Mouse (Mus musculus): ENCODE data around the gene Ube2u.
"Not testable (repeated sequence)": the region's sequence is repeated elsewhere in the genome, so short reads cannot be mapped to it uniquely, and the experiment has no call there.

Gene Ube2u

GRCm38 (mm10) chr4:100478592-100479321, at the start of gene Ube2u:
Gene Ube2u, plus strand, starts transcription at chr4:100478849.
- peak; percentile 10 for DNase-seq

DNA sequence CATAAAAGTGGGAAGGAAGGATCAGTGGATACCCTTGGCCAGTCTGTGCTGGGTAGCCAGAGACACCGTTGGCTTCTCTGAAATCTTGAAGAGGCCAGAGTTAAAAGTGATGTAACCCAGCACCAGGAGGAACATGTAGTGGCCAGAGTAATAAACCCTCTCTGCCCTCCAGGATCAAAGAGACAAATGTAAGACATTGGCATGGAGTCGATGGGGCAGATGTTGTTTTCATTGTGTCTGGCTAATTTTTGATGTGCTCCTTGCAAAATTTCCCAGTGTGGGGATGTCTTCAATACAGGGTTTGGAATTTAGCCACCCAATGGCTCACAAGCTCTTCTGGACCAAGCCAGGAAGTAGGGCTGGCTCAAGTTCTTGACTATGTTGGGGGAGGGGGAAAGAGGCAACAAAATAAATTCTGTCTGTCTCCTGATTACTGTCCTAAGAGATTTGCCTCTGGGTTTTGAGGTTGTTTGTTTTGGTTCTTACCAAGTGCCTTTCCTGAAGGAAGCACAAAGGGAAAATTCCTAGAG, 49.2 kb upstream of the Ube2u start:
- DNase-seq: no peak

DNA sequence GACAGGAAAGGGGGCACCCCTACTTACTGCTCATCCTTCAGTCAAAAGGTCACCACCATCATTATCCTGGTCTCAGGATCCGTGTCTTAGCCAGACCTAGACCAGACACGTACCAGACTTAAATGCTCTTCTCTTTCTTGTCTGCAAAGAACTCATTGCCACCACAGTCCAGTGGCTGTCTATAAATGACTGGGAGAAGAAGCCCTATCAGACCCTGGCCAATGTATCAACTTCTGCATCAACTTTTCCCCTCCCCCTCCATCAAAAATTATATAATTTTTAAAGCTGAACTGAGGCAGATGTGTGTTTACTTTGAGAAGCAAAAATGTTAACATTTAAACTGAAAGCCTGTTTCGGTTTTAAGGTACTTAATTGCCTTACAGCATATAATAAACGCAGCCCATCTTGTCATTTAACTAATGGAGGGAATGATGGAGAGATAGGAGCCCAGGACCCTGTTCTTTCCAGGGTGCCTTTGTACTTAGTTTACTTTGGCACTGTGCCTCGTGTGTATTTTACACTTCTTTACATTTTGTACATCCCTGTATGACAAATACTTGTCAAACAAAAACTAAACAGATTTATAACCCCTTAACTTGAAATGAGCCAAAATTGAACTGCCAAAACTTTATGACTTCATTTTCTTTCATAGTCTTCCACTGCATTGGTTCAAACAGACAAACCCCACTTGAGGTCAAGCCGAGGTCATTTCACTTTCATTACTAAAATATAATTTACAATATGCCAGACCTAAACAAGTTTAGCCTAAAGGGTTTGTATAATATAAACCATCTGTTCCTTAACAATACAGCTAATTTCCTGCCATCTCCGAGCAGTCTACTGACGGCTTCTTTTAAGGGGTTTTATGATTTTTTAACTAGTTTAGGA, 43.1 kb upstream of the Ube2u start:
- DNase-seq: no peak

DNA sequence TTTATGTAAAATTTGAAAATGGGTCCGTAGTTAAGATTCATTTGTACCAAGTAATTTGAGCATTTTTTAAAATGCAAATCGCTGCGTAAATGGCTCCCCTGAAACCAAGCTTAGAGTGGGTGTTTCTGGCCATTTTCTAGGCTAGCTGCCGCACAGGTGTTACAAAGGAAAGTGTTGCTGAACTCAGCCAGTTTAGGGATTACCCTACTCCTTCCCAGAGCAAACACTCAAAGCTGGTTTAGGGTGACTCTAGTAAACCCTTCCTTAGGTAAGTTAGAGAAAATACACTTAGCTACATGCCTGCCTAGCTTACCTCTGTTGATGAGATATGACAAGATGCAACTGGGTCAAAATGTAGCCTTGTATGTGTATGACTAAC, 42.5 kb upstream of the Ube2u start:
- no peak for DNase-seq

DNA sequence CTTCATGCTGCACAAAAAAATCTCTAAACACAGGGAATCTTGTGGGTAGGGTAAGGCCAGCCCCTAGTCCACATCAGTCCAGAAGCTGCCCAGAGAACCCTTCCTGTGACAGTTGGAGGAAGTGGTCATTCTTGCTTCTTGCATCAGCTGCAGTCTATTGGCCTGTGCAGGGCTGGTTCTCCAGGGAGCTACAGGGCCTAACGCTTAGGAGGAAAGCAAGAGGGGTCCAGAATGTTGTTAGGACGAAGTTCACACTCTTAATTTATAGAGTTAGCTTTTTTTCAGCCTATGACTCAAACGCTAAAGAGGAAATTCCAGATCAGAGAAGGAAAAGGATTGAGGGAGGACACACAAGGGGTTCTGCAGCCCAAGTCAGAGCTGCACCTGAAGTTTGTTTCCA, 31.8 kb upstream of the Ube2u start:
- no peak for DNase-seq

GRCm38 (mm10) chr4:100462493-100463120, 16.0 kb upstream of the Ube2u start:
- DNase-seq: no peak

DNA sequence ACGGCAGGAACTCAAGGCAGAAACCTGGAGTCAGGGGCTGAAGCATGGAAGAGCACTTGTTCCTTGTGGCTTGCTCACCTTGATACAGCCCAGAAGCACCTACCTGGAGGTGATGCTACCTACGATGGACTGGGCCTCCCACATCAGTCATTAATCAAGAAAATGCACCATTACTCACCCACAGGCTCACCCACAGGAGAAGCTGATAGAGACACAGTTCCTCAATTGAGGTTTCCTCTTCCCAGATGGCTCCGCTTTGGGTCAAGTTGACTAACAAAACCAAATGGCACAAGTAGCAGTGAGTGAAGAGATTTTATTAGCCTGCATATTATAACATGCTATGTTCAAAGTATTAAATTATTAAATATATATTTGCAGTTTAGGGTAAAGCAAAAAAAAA, 9.8 kb downstream of the Ube2u start:
- no peak for DNase-seq

DNA sequence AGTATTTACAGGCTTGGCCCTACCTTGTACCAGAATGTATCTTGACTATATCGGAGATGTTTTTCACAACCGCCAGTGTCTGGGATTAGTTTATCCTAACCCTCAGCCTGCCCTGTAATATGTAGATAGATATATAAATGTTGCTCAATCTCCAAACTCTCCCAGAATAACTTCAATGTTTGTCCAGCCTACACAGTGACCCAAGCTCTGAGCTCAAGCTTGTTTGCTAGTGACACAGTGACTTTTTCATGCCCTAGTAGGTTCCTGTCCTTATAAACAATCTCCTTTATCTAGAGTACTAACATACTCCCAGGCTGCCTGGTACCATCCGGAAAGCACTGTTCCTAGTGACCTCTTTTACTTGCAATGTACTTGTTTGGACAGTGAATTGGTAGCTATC, 16.5 kb downstream of the Ube2u start:
- no peak for DNase-seq

- no peak for DNase-seq
Measured at GRCm38 (mm10) chr4:100496521-100496920, 17.9 kb downstream of the Ube2u start.

DNA sequence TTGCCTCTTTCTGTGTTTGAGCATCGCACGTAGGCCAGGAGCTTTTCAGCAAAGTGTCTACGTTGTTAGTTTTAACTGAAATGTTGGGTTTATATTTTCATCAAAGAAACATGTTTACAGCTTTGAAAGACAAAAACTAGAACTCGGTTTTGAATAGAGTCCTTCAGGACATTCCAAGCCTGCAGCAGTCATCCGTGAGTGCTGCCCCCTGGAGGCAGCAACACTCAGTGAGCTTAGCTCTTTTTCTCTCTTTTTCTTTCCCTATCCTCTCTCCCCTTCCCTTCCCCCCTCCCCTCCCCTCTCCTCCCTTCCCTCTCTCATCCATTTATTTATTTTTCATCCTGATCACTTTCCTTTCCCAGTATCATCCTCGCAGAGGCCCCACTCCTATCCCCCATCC, 19.5 kb downstream of the Ube2u start:
- no peak for DNase-seq

DNA sequence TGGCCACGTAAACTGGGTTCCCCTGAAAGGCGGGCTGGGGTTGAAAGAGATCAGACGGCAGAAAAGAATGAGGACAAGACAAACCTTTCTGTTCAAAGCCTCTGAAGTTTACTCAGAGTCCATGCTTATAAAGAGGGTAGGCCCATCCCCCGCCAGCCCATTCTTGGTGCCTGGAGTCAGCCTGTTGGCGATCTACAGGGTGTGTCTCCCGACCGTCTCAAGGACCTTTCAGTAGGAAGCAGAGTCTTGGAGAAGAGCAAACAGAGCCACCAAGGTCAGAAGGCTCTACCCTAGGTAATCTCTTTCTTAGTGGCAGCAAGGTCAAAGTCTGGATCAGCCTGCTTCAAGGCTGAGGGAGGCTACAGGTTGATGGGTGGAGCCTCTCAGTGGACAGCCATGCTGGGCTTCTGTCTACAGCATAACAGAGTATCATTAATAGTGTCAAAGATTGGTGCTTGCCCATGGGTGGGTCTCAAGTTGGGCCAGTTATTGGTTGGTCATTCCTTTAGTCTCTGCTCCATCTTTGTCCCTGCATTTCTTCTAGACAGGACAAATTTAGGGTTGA, 20.5 kb downstream of the Ube2u start:
- DNase-seq: not testable (repeated sequence)

GRCm38 (mm10) chr4:100503337-100503736, 24.7 kb downstream of the Ube2u start:
- DNase-seq: no peak

DNA sequence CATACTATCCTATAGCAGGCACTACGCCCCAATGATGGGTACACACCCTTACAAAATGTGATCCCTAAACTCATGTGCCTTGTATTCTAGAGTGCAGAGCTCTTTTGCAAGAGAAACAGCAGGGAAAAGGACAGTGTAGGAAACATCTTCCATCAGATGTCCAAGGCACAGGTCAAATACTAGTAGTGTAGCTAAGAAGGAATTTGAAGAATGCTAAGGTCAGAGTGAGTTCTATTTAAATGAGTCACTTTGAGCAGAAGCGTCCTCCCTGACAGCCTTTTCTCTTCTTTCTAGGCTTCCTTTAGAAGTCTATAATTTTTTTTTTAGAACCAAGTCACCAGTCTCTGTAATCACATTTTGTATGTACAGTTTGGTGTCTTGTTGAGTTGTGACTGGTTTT, 39.0 kb downstream of the Ube2u start:
- no peak for DNase-seq

DNA sequence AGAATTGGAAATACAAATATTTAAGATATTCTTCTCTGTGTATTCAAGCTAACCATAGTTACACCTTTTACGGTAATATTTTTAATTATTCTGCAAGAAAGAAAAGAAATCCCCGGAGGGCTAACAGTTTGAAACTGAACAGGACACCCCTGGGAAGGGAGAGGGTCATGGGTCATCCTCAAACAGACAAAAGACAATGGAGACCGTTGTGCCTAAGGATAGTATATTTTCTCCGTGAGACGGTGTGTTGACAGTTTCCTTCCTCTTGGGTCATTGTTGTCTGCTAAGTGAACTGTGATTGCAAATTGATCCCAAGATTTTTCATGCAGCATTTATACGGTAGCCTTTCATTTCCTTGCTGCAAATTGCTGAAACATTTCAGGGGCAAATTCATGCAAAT, 43.9 kb downstream of the Ube2u start:
- DNase-seq: no peak

- DNase-seq: no peak
Measured at GRCm38 (mm10) chr4:100524741-100525140, 46.1 kb downstream of the Ube2u start.

DNA sequence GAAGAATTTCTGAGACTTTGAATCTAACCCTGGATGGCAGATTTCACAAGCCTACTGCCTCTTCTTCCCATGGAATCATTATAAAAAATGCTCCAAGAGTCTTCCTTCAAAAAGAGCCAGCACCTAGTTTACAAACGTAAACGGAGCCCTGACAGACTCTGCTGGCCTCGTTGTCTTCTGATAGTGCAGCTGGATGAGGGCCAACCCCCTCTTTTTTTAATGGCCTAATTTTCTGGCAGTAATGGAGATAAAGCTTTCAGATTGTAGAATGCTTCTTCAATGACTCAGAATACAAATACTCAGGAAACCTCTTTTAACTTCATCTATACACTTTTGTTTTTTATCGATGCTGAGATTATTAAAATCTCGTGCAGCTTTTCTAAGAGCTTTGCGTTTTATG, 47.6 kb downstream of the Ube2u start:
- no peak for DNase-seq

DNA sequence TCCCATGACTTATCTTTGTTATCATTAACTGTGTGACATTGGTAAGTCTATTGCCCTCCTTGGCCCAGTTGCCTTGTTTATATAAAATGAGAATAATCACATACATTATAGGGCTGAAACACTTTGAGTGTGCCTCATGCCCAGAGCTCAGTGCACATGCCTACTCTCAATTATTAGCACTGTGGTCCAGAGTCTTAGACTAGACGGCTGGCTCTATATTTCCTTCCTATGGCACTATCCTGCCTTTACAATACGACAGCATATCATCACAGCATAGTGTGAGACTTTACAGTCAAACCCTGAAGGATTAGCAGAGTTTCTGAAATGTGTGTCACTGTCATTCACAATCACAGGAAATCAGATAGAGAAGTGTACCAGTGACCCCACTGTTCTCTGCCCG, 48.4 kb downstream of the Ube2u start:
- DNase-seq: no peak

- DNase-seq: peak; percentile 3
Measured at GRCm38 (mm10) chr4:100527554-100528001, 48.9 kb downstream of the Ube2u start.

- DNase-seq: no peak
Measured at GRCm38 (mm10) chr4:100533607-100534006, 55.0 kb downstream of the Ube2u start.

DNA sequence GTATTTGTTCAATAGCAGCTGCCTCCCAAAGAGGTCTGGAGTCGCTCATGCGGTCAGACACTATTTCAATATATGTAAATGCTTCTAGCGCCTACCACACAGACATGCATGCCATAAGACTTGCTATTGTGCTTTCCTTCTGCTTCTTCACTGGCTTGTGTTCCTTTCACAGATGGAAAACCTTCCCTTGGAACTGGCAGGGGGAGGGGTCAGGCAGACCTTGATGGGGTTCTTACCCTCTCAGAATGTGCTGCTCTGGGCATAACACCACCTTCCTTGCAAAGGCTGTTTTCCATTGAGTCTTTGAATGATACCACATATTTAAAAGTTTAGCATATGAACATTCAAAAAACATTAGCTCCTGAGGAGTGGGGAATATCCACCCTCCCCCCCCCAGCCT, 56.3 kb downstream of the Ube2u start:
- no peak for DNase-seq

GRCm38 (mm10) chr4:100537898-100538297, 59.2 kb downstream of the Ube2u start:
- DNase-seq: peak; percentile 49

DNA sequence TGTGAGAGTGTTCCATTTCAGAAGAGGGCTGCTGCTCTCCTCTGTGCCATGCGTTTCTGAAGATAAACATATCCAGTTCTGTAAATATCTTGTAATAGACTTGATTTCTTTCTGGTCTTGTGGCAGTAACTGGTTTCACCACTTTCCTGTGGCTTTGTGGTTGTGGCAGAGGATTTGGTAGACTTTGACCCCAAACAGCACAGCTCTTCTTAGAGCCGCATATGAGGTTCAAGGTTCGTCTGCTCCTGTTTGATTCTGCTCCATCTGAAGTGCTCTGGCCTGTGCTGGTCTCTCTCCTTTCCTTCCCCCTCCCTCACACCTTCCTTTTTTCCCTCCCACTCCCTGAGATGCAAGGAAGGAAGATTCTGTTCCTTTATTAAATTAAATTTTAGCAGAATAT, 60.8 kb downstream of the Ube2u start:
- DNase-seq: no peak

- DNase-seq: no peak
Measured at GRCm38 (mm10) chr4:100547905-100548304, 69.3 kb downstream of the Ube2u start.
